31 mouse cellular contexts compared by ENCODE assay signal in genomic region chr10:116920641-116921040, GRCm38 (mm10). TPM values are rescaled to one million over a fixed set of nuclear protein-coding genes. Genes with fewer than 3 reads are reported as not detected.
"Had no signal": no experiment of that assay in that cellular context is flagged by ENCODE, and none has a peak within 500 bp of the region (broad histone marks: within the 10 kb centered on the region; RNA-seq: fewer than 3 reads in every experiment).

No protein-coding gene starts in this region.

- H3K9me3 ChIP-seq: liver, embryonic 13.5 days; neural tube, embryonic 12.5 days; neural tube, embryonic 15.5 days; stomach, embryonic 15.5 days had no signal

- H3K27me3 ChIP-seq: liver, embryonic 13.5 days; neural tube, embryonic 12.5 days; neural tube, embryonic 15.5 days; stomach, embryonic 15.5 days had no signal

- DNase-seq: kidney, postnatal 36 days; layer of hippocampus, postnatal 36 days; liver, embryonic 13.5 days; lung, adult 2 months; lung, postnatal 14 days; lung, postnatal 4 days; midbrain, embryonic 14.5 days; right cerebral cortex, adult 18-20 months; right cerebral cortex, postnatal 25 days; spleen, adult 18-20 months; thymus, postnatal 25 days had no signal

- H3K9ac ChIP-seq: liver, embryonic 13.5 days; neural tube, embryonic 12.5 days; neural tube, embryonic 15.5 days; stomach, embryonic 15.5 days had no signal

- H3K27ac ChIP-seq: kidney, postnatal 0 days; left cerebral cortex, adult 2 months; liver, embryonic 13.5 days; neural tube, embryonic 12.5 days; neural tube, embryonic 15.5 days; stomach, embryonic 15.5 days had no signal

- H3K4me2 ChIP-seq: liver, embryonic 13.5 days; midbrain, embryonic 11.5 days; neural tube, embryonic 12.5 days; neural tube, embryonic 15.5 days; stomach, embryonic 15.5 days had no signal

- H3K4me3 ChIP-seq: left cerebral cortex, adult 2 months; liver, embryonic 13.5 days; neural tube, embryonic 12.5 days; neural tube, embryonic 15.5 days; stomach, embryonic 15.5 days had no signal

- H3K4me1 ChIP-seq: liver, embryonic 13.5 days; neural tube, embryonic 12.5 days; neural tube, embryonic 15.5 days; stomach, embryonic 15.5 days had no signal

RNA-seq across cellular contexts. Expression of gene Myrfl, which starts 23.9 kb away (rescaled TPM):
- total RNA-seq: liver, adult 2 months; megakaryocyte progenitor cell, adult 5-6 weeks; megakaryocyte-erythroid progenitor cell, adult 5-6 weeks had no signal
- polyA plus RNA-seq: kidney, embryonic 14.5 days; liver, adult 2 months; liver, embryonic 13.5 days; lung, adult 2 months; neural tube, embryonic 15.5 days had no signal

RNA-seq across cellular contexts. Expression of gene Gm10271, which starts 51.8 kb away (rescaled TPM):
- total RNA-seq: layer of hippocampus, adult 8-10 months; layer of hippocampus, postnatal 10 days; layer of hippocampus, postnatal 36 days; left cerebral cortex, adult 2 months; left cerebral cortex, postnatal 10 days; left cerebral cortex, postnatal 36 days; liver, adult 2 months; megakaryocyte progenitor cell, adult 5-6 weeks; megakaryocyte-erythroid progenitor cell, adult 5-6 weeks; midbrain, postnatal 0 days had no signal
- polyA plus RNA-seq: kidney, embryonic 14.5 days; kidney, postnatal 0 days; limb, embryonic 11.5 days; limb, embryonic 14.5 days; liver, adult 2 months; liver, embryonic 13.5 days; liver, embryonic 16.5 days; lung, adult 2 months; lung, embryonic 16.5 days; midbrain, embryonic 11.5 days; midbrain, embryonic 14.5 days; midbrain, postnatal 0 days; neural tube, embryonic 12.5 days; neural tube, embryonic 15.5 days; stomach, embryonic 15.5 days; thymus, postnatal 0 days had no signal
